Mouse (Mus musculus) CH12.LX (cell line): ENCODE measurements around the gene Gata2. TPM values are rescaled to one million over a fixed set of nuclear protein-coding genes. Genes with fewer than 3 reads are reported as not detected.

ENCODE experiments used
- DNase-seq: peaks from one replicate; pipeline ENCODE4 v3.0.0-alpha.2; 2013; ENCODE audit errors: extremely low read depth
- H3K27ac ChIP-seq: 2 replicates; pipeline ENCODE4 v1.5.1; 2012; ENCODE audit warnings: low read depth, mild to moderate bottlenecking, control low read depth, moderate library complexity; ENCODE audit not compliant: insufficient read depth
- H3K27me3 ChIP-seq: replicated peaks from 2 replicates; pipeline ENCODE3; 2012; ENCODE audit warnings: inconsistent platforms
- H3K36me3 ChIP-seq, 2 experiments: replicated peaks in 1 of 2; 2 replicates each; pipeline versions ENCODE3 to v1.6.1; 2012; ENCODE audit warnings: inconsistent platforms in 1 of 2, low read length in 1 of 2, mild to moderate bottlenecking in 1 of 2, mixed read lengths in 1 of 2, moderate library complexity in 1 of 2; ENCODE audit not compliant: control insufficient read depth in 1 of 2, insufficient read depth in 1 of 2
- H3K4me1 ChIP-seq, 2 experiments: 2 replicates each; pipeline ENCODE4 v1.6.1; 2012; ENCODE audit warnings: inconsistent platforms in 1 of 2, moderate library complexity in 1 of 2; ENCODE audit not compliant: insufficient read depth in 2 of 2, control insufficient read depth in 1 of 2
- H3K4me2 ChIP-seq: 2 replicates; pipeline ENCODE4 v1.6.1; 2012; ENCODE audit warnings: low read depth, mild to moderate bottlenecking, control low read depth; ENCODE audit not compliant: poor library complexity, insufficient read depth, severe bottlenecking
- H3K4me3 ChIP-seq, 3 experiments: fragments of 150-350 bp in 1 of 3; sonication (generic) in 1 of 3; replicated peaks in 1 of 3; 2 replicates each; pipeline versions ENCODE3 to v1.5.1; 2011 to 2012; ENCODE audit warnings: low read depth in 2 of 3, low read length in 2 of 3, mild to moderate bottlenecking in 2 of 3, moderate library complexity in 2 of 3, control low read depth in 1 of 3, improper control_type of control experiment in 1 of 3, inconsistent platforms in 1 of 3, mixed read lengths in 1 of 3; ENCODE audit not compliant: poor library complexity in 1 of 3
- H3K79me2 ChIP-seq: replicated peaks from 2 replicates; pipeline ENCODE4 v1.6.1; 2012; ENCODE audit warnings: mild to moderate bottlenecking, moderate library complexity; ENCODE audit not compliant: control insufficient read depth, poor library complexity, insufficient read depth, severe bottlenecking; ENCODE audit errors: extremely low read depth
- H3K9ac ChIP-seq: 2 replicates; pipeline ENCODE4 v1.6.1; 2012; ENCODE audit warnings: low read depth, mild to moderate bottlenecking, control low read depth, moderate library complexity; ENCODE audit not compliant: insufficient read depth
- H3K9me3 ChIP-seq: replicated peaks from 2 replicates; pipeline ENCODE3; 2012; ENCODE audit warnings: low read length, inconsistent platforms, mixed read lengths
- BHLHE40 ChIP-seq: IDR thresholded peaks from 2 replicates; pipeline ENCODE4 v1.6.1; 2011; ENCODE audit warnings: mild to moderate bottlenecking, low read depth, low read length, improper control_type of control experiment
- CHD2 ChIP-seq: IDR thresholded peaks from 2 replicates; pipeline ENCODE4 v1.6.1; 2011; ENCODE audit warnings: low read length, improper control_type of control experiment
- ELF1 ChIP-seq: IDR thresholded peaks from 2 replicates; pipeline ENCODE4 v1.6.1; 2014; ENCODE audit warnings: low read depth, mild to moderate bottlenecking, inconsistent platforms, low read length, improper control_type of control experiment
- EP300 ChIP-seq: IDR thresholded peaks from 2 replicates; pipeline ENCODE4 v1.6.1; 2011; ENCODE audit warnings: low read length, improper control_type of control experiment
- GABPA ChIP-seq: IDR thresholded peaks from 2 replicates; pipeline ENCODE4 v1.6.1; 2012; ENCODE audit warnings: low read depth, low read length, improper control_type of control experiment, inconsistent platforms; ENCODE audit not compliant: insufficient replicate concordance
- JUN ChIP-seq: IDR thresholded peaks from 2 replicates; pipeline ENCODE4 v1.6.1; 2011; ENCODE audit warnings: low read depth, mild to moderate bottlenecking, low read length, improper control_type of control experiment, moderate library complexity; ENCODE audit not compliant: insufficient read depth
- JUND ChIP-seq: conservative IDR thresholded peaks from 2 replicates; pipeline ENCODE4 v1.6.1; 2011; ENCODE audit warnings: low read depth, low read length, improper control_type of control experiment
- KAT2A ChIP-seq: IDR thresholded peaks from 2 replicates; pipeline ENCODE4 v1.6.1; 2012; ENCODE audit warnings: low read length, improper control_type of control experiment, inconsistent platforms; ENCODE audit not compliant: insufficient replicate concordance
- MAFK ChIP-seq: IDR thresholded peaks from 2 replicates; pipeline ENCODE4 v1.6.1; 2011; ENCODE audit warnings: low read length, improper control_type of control experiment; ENCODE audit not compliant: insufficient replicate concordance
- MAZ ChIP-seq: IDR thresholded peaks from 2 replicates; pipeline ENCODE4 v1.6.1; 2012; ENCODE audit warnings: low read depth, mild to moderate bottlenecking, inconsistent platforms, low read length, improper control_type of control experiment, moderate library complexity
- MEF2A ChIP-seq: IDR thresholded peaks from 2 replicates; pipeline ENCODE4 v1.6.1; 2014; ENCODE audit warnings: low read depth, mild to moderate bottlenecking, inconsistent platforms, low read length, improper control_type of control experiment, borderline replicate concordance
- MYC ChIP-seq: IDR thresholded peaks from 2 replicates; pipeline ENCODE4 v1.6.1; 2011; ENCODE audit warnings: low read depth, mild to moderate bottlenecking, improper control_type of control experiment, low read length
- NRF1 ChIP-seq: IDR thresholded peaks from 2 replicates; pipeline ENCODE4 v1.6.1; 2014; ENCODE audit warnings: low read depth, mild to moderate bottlenecking, inconsistent platforms, low read length, improper control_type of control experiment, moderate library complexity
- PAX5 ChIP-seq: IDR thresholded peaks from 2 replicates; pipeline ENCODE4 v1.6.1; 2012; ENCODE audit warnings: low read length, inconsistent platforms, mixed read lengths
- POLR2A ChIP-seq: IDR thresholded peaks from 2 replicates; pipeline ENCODE4 v1.6.1; 2011; ENCODE audit warnings: low read depth, mild to moderate bottlenecking, improper control_type of control experiment, low read length
- TBP ChIP-seq: conservative IDR thresholded peaks from 2 replicates; pipeline ENCODE4 v1.6.1; 2011; ENCODE audit warnings: low read depth, low read length, improper control_type of control experiment
- TCF12 ChIP-seq: IDR thresholded peaks from 2 replicates; pipeline ENCODE4 v1.6.1; 2014; ENCODE audit warnings: low read depth, mild to moderate bottlenecking, inconsistent platforms, low read length, improper control_type of control experiment
- USF2 ChIP-seq: conservative IDR thresholded peaks from 2 replicates; pipeline ENCODE4 v1.6.1; 2011; ENCODE audit warnings: low read depth, low read length, improper control_type of control experiment
- ZC3H11A ChIP-seq: IDR thresholded peaks from 2 replicates; pipeline ENCODE4 v1.6.1; 2012; ENCODE audit warnings: low read depth, mild to moderate bottlenecking, inconsistent platforms, low read length, improper control_type of control experiment
- ZKSCAN1 ChIP-seq: IDR thresholded peaks from 2 replicates; pipeline ENCODE4 v1.6.1; 2012; ENCODE audit warnings: low read depth, inconsistent platforms, low read length, improper control_type of control experiment, borderline replicate concordance
- ZMIZ1 ChIP-seq: IDR thresholded peaks from 2 replicates; pipeline ENCODE4 v1.6.1; 2012; ENCODE audit warnings: low read depth, mild to moderate bottlenecking, inconsistent platforms, low read length, improper control_type of control experiment
- dilution Hi-C: fragments of 300-500 bp; cut with MboI; formaldehyde crosslinking; loops from 2 replicates; pipeline ENCODE4 v1.14.3; 2020; ENCODE audit warnings: low sequenced_read_pairs; ENCODE audit not compliant: extremely low pct_unique_long_range_greater_than_20kb, extremely low pct_ligation_motif_present
- in situ Hi-C: fragments of 300-500 bp; cut with MboI; formaldehyde crosslinking; loops from 3 replicates; pipeline ENCODE4 v1.14.3; 2019; ENCODE audit warnings: low sequenced_read_pairs, low pct_ligation_motif_present, low pct_unique_long_range_greater_than_20kb, mixed read lengths
- polyA plus RNA-seq: library from polyadenylated mRNA; unstranded; fragments of >175 nt; gene quantifications from 2 replicates; pipeline ENCODE4 v1.2.1, GENCODE M21; 2012; ENCODE audit warnings: low read depth; ENCODE audit not compliant: insufficient read length
- total RNA-seq, 2 experiments: library from RNA; depleted of rRNA; stranded (reverse); fragments of 300-350 nt in 1 of 2; fragments of >200 nt in 1 of 2; gene quantifications; 2 replicates each; pipeline ENCODE4 v1.2.3; 2012 to 2014

Gata2 gene
- total and polyA plus RNA-seq, 3 experiments, result not detected

GRCm38 (mm10) chr6:88190310-88191023 lies 3.2 kb upstream of the Gata2 start:
- H3K27ac ChIP-seq, result no peak overlapping the region
- H3K4me3 ChIP-seq, result no peak overlapping the region
- H3K27me3 ChIP-seq, result peaks cover 45% of the 10 kb centered on the region
- no peak overlapping the region for H3K4me2 ChIP-seq
- in situ Hi-C loops, result no loop called here
- no peaks in the 10 kb centered on the region for H3K36me3 ChIP-seq
- H3K79me2 ChIP-seq, result no peaks in the 10 kb centered on the region
- dilution Hi-C loops, result no loop called here
- H3K9ac ChIP-seq, result no peak overlapping the region
- no peak for TF ChIP-seq NRF1
- no peak for TF ChIP-seq PAX5
- TF ChIP-seq KAT2A, result no peak
- TF ChIP-seq ZKSCAN1, result no peak
- no peak for TF ChIP-seq MYC
- TF ChIP-seq BHLHE40, result no peak
- no peak for TF ChIP-seq JUND
- no peak for TF ChIP-seq MAZ
- TF ChIP-seq CHD2, result no peak
- TF ChIP-seq USF2, result no peak
- no peak for TF ChIP-seq ZMIZ1
- TF ChIP-seq POLR2A, result no peak
- no peak for TF ChIP-seq GABPA
- DNase-seq, result no peak
- peaks cover 3% of the 10 kb centered on the region for H3K9me3 ChIP-seq
- peaks cover 2 to 3% of the 10 kb centered on the region in 2 experiments; a peak in 3 of 4 replicates for H3K4me1 ChIP-seq

GRCm38 (mm10) chr6:88191024-88191365 lies 2.7 kb upstream of the Gata2 start:
- Histone ChIP-seq H3K27ac (no peak overlapping the region), H3K9ac (no peak overlapping the region), H3K9me3 (peaks cover 3% of the 10 kb centered on the region), H3K4me3 (no peak overlapping the region), H3K36me3 (no peaks in the 10 kb centered on the region), H3K4me1 (peaks cover 0 to 3% of the 10 kb centered on the region in 2 experiments; a peak in 3 of 4 replicates), H3K27me3 (peaks cover 41% of the 10 kb centered on the region), H3K4me2 (no peak overlapping the region), H3K79me2 (no peaks in the 10 kb centered on the region)
- in situ Hi-C loops (no loop called here), dilution Hi-C loops (no loop called here)
- no peak for DNase-seq
- TF ChIP-seq ZC3H11A (no peak), TCF12 (no peak), TBP (no peak), MEF2A (no peak), KAT2A (no peak), ELF1 (no peak), NRF1 (no peak), USF2 (no peak), MAFK (no peak), GABPA (no peak), EP300 (no peak), JUN (no peak)
